Mouse (Mus musculus) intestine, postnatal 0 days (tissue): ENCODE data around the gene Gm10197. TPM values are rescaled to one million over a fixed set of nuclear protein-coding genes. Genes with fewer than 3 reads are reported as not detected.
A peak's percentile ranks its signal among the peaks of the same experiment; 100 is the strongest.

Experiments
- ATAC-seq: fragments of 200-750 bp; cut with Nextera tagmentation; 2 replicates; pipeline ENCODE4 v1.8.0; 2017; ENCODE audit warnings: mild to moderate bottlenecking, moderate TSS enrichment, moderate library complexity
- H3K27ac ChIP-seq: fragments of 300-500 bp; sonication (generic); 2 replicates; pipeline ENCODE4 v1.5.1; 2014; ENCODE audit warnings: mild to moderate bottlenecking, low read depth, low read length, moderate library complexity
- H3K27me3 ChIP-seq: fragments of 300-500 bp; sonication (generic); replicated peaks from 2 replicates; pipeline ENCODE4 v1.6.1; 2014; ENCODE audit warnings: low read length, mixed read lengths; ENCODE audit not compliant: control insufficient read depth, insufficient read depth
- H3K36me3 ChIP-seq: fragments of 300-500 bp; sonication (generic); 2 replicates; pipeline ENCODE4 v1.6.1; 2014; ENCODE audit warnings: mild to moderate bottlenecking, moderate library complexity; ENCODE audit not compliant: control insufficient read depth, insufficient read depth
- H3K4me1 ChIP-seq: fragments of 300-500 bp; sonication (generic); replicated peaks from 2 replicates; pipeline ENCODE4 v1.6.1; 2014; ENCODE audit warnings: antibody characterized with exemption, low read length, mixed read lengths; ENCODE audit not compliant: control insufficient read depth, insufficient read depth
- H3K4me2 ChIP-seq: fragments of 300-500 bp; sonication (generic); replicated peaks from 2 replicates; pipeline ENCODE4 v1.6.1; 2014; ENCODE audit warnings: low read depth, mild to moderate bottlenecking, moderate library complexity
- H3K4me3 ChIP-seq: fragments of 300-500 bp; sonication (generic); 2 replicates; pipeline ENCODE4 v1.5.1; 2014; ENCODE audit warnings: low read depth, low read length
- H3K9ac ChIP-seq: fragments of 300-500 bp; sonication (generic); 2 replicates; pipeline ENCODE4 v1.6.1; 2014; ENCODE audit warnings: mild to moderate bottlenecking, low read depth, low read length
- H3K9me3 ChIP-seq: fragments of 300-500 bp; sonication (generic); 2 replicates; pipeline ENCODE4 v1.6.1; 2016; ENCODE audit warnings: mixed run types; ENCODE audit not compliant: control insufficient read depth
- CTCF ChIP-seq: sonication (generic); IDR thresholded peaks from 2 replicates; pipeline ENCODE4 v1.5.1; 2016; ENCODE audit warnings: low read depth, mild to moderate bottlenecking, control low read depth, antibody characterized with exemption, moderate library complexity
- WGBS: fragments of 180-500 bp; shearing (Covaris S2); extraction: QIAGEN DNeasy Blood & Tissue Kit; methylation state at CpG from one replicate; pipeline ENCODE4 v1.1.7; 2014; 5-methylcytosine and 5-hydroxymethylcytosine counted together
- polyA plus RNA-seq: library from polyadenylated mRNA; unstranded; fragments of >200 nt; fragmentation: Nextera tagmentation; extraction: Ambion mirVana; gene quantifications from 2 replicates; pipeline ENCODE4 v1.2.1, GENCODE M21; 2015

Gene Gm10197
- polyA plus RNA-seq, 1 experiment from 2014 or later, result not detected

DNA sequence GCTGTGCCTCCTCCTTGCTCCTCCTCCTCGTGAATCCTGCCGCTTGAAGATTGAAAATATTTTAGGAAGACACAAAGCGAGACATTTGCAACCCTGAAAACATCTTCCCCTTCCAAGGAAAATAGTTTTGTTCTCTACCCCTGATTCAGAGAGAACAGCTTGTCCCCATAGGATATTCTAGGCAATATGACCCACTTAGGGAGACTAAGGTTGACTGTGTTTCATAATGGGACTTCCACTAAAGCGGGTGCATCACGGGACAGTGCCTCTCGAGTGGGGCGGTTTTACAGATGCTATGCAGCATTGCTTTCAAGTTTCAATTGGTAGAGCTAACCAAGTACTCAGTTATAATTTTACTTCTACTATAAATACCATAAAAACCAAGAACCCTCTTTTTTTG is 17.7 kb downstream of the Gm10197 start:
- no peaks in the 10 kb centered on the region for H3K9me3 ChIP-seq
- WGBS, result 86% methylated on average over 7 of the region's 7 CpGs
- H3K4me1 ChIP-seq, result no peaks in the 10 kb centered on the region
- no peak overlapping the region for H3K9ac ChIP-seq
- H3K4me3 ChIP-seq, result no peak overlapping the region
- ATAC-seq, result no peak
- TF ChIP-seq CTCF, result no peak
- no peaks in the 10 kb centered on the region for H3K27me3 ChIP-seq
- H3K4me2 ChIP-seq, result no peak overlapping the region
- H3K27ac ChIP-seq, result no peak overlapping the region
- peaks cover 11% of the 10 kb centered on the region for H3K36me3 ChIP-seq

DNA sequence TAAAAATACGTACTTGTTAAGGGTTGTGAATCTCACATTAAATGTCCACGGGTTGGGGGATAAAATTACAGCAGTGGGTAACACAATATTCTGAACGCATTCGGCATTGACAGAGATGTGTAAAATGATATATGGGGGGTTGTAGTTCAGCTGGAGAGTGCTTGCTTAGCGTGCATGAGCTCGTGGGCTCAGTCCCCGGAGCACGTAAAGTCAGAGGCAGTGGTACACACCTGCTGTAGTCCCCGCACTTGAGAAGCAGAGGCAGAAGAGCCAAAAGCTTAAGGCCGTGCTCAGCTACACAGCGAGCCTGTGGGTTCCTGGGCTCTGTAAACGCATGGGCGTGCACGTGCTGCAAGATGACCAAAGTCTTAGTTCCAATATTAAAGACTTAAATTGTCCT is 25.8 kb downstream of the Gm10197 start:
- Histone ChIP-seq H3K36me3 (peaks cover 12% of the 10 kb centered on the region; the same call in 1 of the 2 replicates), H3K4me3 (no peak overlapping the region), H3K27me3 (no peaks in the 10 kb centered on the region), H3K27ac (no peak overlapping the region), H3K4me1 (no peaks in the 10 kb centered on the region), H3K9ac (no peak overlapping the region), H3K4me2 (no peak overlapping the region), H3K9me3 (no peaks in the 10 kb centered on the region)
- 79% methylated on average over 14 of the region's 14 CpGs for WGBS
- ATAC-seq, result no peak
- TF ChIP-seq CTCF, result no peak

DNA sequence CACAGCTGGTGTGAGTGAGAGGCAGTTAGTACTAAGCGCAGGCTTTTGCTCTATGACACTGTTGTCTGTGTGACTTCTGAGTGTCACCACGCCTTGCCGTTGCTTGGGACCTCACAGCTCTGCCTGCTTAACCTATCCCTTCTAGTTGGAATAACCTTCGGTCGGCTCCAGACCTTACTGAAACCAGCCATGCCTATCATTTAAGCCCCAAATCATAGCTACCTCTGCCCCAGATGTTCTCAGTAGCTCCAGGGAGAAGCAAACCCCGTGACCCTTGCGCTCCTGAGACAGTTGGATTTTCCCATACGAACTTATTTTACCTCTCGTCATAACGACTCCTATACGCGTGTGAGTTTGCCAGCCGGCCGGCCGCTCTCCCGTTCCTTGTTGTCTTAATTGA is 27.5 kb downstream of the Gm10197 start:
- TF ChIP-seq CTCF, result no peak
- Histone ChIP-seq H3K9me3 (no peaks in the 10 kb centered on the region), H3K4me2 (no peak overlapping the region), H3K4me1 (no peaks in the 10 kb centered on the region), H3K36me3 (peaks cover 12% of the 10 kb centered on the region; the same call in 1 of the 2 replicates), H3K27ac (peak overlapping the region; percentile 57), H3K4me3 (no peak overlapping the region), H3K27me3 (no peaks in the 10 kb centered on the region), H3K9ac (no peak overlapping the region)
- no peak for ATAC-seq
- WGBS, result 67% methylated on average over 16 of the region's 16 CpGs

DNA sequence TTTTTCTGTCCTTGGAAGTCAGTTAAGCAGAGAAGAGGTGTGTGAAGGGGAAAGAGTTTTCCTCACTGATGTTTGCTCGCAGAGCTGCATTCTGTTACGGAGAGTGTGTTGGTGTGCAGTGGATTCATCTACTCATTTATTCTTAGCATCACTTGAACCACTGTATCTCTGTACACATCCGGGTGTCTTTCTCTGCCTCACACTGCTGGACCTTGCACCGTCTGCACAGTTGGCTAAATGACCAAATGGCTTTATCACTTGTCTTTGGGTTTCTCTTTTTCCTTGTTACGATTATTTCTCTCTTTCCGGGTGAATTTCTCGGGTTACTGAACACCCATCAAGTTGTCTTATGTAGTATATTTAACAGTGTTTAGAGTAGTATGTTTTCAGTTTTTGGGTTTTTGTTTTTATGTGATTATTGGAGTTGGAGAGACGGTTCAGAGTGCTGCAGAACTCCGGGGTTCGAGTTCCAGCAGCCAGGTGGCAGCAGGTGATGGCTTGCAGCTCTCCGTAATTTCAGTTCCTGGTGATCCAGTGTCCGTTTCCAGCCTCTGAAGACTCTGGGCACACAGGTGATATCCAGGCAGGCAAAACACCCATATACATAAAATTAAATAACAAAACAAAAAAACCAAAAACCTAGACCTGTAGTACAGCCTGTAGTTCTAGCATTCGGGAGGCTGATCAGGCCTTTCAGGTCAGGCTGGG is 28.2 kb downstream of the Gm10197 start:
- ATAC-seq, result peak; percentile 75
- TF ChIP-seq CTCF, result no peak
- WGBS, result 72% methylated on average over 13 of the region's 13 CpGs

DNA sequence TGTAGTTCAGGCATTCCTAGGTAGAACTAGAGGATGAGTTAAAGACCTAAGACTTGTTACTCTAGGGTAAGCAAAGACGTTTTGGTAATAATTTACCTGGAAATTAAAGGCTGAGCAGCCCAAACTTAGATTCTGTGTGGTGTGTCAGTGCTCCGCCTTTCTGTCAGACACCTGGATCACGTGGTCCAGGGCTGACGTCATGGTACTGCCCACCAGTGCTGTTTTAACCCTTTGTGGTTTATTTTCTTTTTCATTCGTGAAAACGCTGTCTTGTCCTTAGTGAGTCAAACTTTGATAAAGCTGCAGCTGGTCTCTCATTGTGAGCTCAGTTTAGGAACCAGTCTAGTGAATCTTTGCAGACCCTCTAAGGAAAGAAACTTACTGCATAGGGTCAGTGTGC is 31.1 kb downstream of the Gm10197 start:
- TF ChIP-seq CTCF, result no peak
- Histone ChIP-seq H3K4me2 (no peak overlapping the region), H3K9ac (no peak overlapping the region), H3K27me3 (no peaks in the 10 kb centered on the region), H3K9me3 (no peaks in the 10 kb centered on the region), H3K4me3 (no peak overlapping the region), H3K36me3 (peaks cover 12% of the 10 kb centered on the region), H3K4me1 (no peaks in the 10 kb centered on the region), H3K27ac (no peak overlapping the region)
- 16% methylated on average over 6 of the region's 6 CpGs for WGBS
- ATAC-seq, result no peak

More for the DNA sequence above, 28.2 kb downstream of the Gm10197 start:
- no peak overlapping the region for H3K4me3 ChIP-seq
- peak overlapping the region; percentile 57 for H3K27ac ChIP-seq
- H3K9ac ChIP-seq, result no peak overlapping the region
- no peaks in the 10 kb centered on the region for H3K4me1 ChIP-seq
- H3K9me3 ChIP-seq, result no peaks in the 10 kb centered on the region
- no peaks in the 10 kb centered on the region for H3K27me3 ChIP-seq
- no peak overlapping the region for H3K4me2 ChIP-seq
- peaks cover 12% of the 10 kb centered on the region; the same call in 1 of the 2 replicates for H3K36me3 ChIP-seq

DNA sequence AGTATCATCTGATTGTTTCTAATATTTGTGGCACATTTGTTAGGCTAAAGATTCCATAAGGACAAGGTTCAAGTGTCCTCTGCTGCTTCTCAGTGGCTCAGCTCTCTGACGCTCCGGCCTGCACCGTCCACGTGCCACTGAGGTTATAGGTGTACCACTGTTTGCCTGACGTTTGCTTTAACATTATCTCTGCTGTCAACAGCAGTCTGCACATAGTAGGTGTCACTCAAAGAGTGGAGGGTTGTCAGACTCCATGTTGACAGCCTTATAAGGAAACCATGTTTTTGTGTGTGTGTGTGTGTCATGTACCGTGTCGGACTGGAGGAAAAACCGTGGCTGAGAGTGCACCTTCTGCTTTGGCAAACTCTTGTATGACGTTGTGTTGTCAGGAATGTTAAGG is 36.3 kb downstream of the Gm10197 start:
- no peaks in the 10 kb centered on the region for H3K9me3 ChIP-seq
- H3K27ac ChIP-seq, result no peak overlapping the region
- ATAC-seq, result no peak
- TF ChIP-seq CTCF, result no peak
- H3K27me3 ChIP-seq, result no peaks in the 10 kb centered on the region
- H3K4me2 ChIP-seq, result no peak overlapping the region
- H3K9ac ChIP-seq, result no peak overlapping the region
- H3K4me1 ChIP-seq, result no peaks in the 10 kb centered on the region
- peaks cover 31% of the 10 kb centered on the region for H3K36me3 ChIP-seq
- WGBS, result 85% methylated on average over 9 of the region's 9 CpGs
- no peak overlapping the region for H3K4me3 ChIP-seq
